Mouse (Mus musculus) bone marrow, adult 2 months (tissue): ENCODE measurements around the gene Skil.

Source experiments
- CTCF ChIP-seq: fragments of 200-500 bp; IDR thresholded peaks from 2 replicates; pipeline ENCODE4 v1.5.1; 2011; ENCODE audit warnings: low read length, control low read depth; ENCODE audit not compliant: control insufficient read depth, insufficient read depth
- POLR2A ChIP-seq: fragments of 200-500 bp; IDR thresholded peaks from 2 replicates; pipeline ENCODE4 v1.6.1; 2011; ENCODE audit warnings: low read depth, mild to moderate bottlenecking, control low read depth, low read length, borderline replicate concordance; ENCODE audit not compliant: control insufficient read depth

GRCm38 (mm10) chr3:31152108-31152507, 57.2 kb downstream of the Skil start:
- no peak for TF ChIP-seq CTCF
- TF ChIP-seq POLR2A: no peak
